Mouse (Mus musculus) hindbrain, embryonic 13.5 days (tissue): ENCODE measurements at regions not wholly inside any gene's neighbourhood (a gene's known extent, or its start where the extent isn't known, plus 50 kb on each side); places are given as distances from the start of the nearest gene placed in this dataset.

Experiments used
- ATAC-seq: fragments of 200-750 bp; cut with Nextera tagmentation; 2 replicates; pipeline ENCODE4 v1.8.0; 2017; ENCODE audit warnings: moderate TSS enrichment; ENCODE audit not compliant: low FRiP score
- H3K27ac ChIP-seq: fragments of 300-500 bp; sonication (generic); 2 replicates; pipeline ENCODE4 v1.5.1; 2015; ENCODE audit warnings: inconsistent platforms, mild to moderate bottlenecking, moderate library complexity
- H3K27me3 ChIP-seq: fragments of 300-500 bp; sonication (generic); 2 replicates; pipeline ENCODE4 v1.6.1; 2015; ENCODE audit warnings: mild to moderate bottlenecking, inconsistent platforms
- H3K36me3 ChIP-seq: fragments of 300-500 bp; sonication (generic); 2 replicates; pipeline ENCODE4 v1.6.1; 2015; ENCODE audit warnings: mild to moderate bottlenecking, inconsistent platforms
- H3K4me1 ChIP-seq: fragments of 300-500 bp; sonication (generic); replicated peaks from 2 replicates; pipeline ENCODE4 v1.6.1; 2015; ENCODE audit warnings: inconsistent platforms
- H3K4me2 ChIP-seq: fragments of 300-500 bp; sonication (generic); 2 replicates; pipeline ENCODE4 v1.6.1; 2015; ENCODE audit warnings: inconsistent platforms, mild to moderate bottlenecking, moderate library complexity
- H3K4me3 ChIP-seq: fragments of 300-500 bp; sonication (generic); 2 replicates; pipeline ENCODE4 v1.5.1; 2015; ENCODE audit warnings: mild to moderate bottlenecking, inconsistent platforms
- H3K9ac ChIP-seq: fragments of 300-500 bp; sonication (generic); 2 replicates; pipeline ENCODE4 v1.6.1; 2015; ENCODE audit warnings: mild to moderate bottlenecking, inconsistent platforms
- H3K9me3 ChIP-seq: fragments of 300-500 bp; sonication (generic); 2 replicates; pipeline ENCODE4 v1.6.1; 2016; ENCODE audit warnings: inconsistent platforms
- whole genome bisulfite sequencing: fragments of 180-500 bp; shearing (Covaris S2); methylation state at CpG from one replicate; pipeline ENCODE4 v1.1.7; 2015; 5-methylcytosine and 5-hydroxymethylcytosine counted together

DNA sequence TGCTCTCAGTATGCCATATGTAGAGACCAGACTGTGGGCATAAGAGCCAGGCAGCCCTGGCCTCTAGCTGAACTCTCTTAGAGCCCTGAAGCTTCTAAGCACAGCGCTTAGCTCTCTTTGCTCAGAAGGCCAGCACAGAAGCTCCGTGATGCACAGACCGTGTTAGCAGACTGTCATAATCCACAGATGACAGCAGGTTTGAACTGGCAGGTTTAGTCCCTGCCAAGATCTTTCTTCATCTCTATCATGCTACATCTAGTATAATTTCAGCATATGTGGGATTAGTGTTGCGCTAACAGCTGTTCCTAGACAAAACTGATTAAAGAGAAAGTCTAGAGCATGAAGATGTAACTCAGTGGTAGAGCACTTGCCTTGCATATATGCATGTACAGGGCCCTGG, 342.0 kb upstream of the Kdm8 start:
- Histone ChIP-seq H3K4me1 (no peaks in the 10 kb centered on the region), H3K27me3 (no peaks in the 10 kb centered on the region), H3K36me3 (no peaks in the 10 kb centered on the region), H3K27ac (no peak overlapping the region), H3K4me3 (no peak overlapping the region), H3K9ac (no peak overlapping the region), H3K9me3 (no peaks in the 10 kb centered on the region), H3K4me2 (no peak overlapping the region)
- ATAC-seq, result no peak
- 91% methylated on average over 4 of the region's 4 CpGs for WGBS

DNA sequence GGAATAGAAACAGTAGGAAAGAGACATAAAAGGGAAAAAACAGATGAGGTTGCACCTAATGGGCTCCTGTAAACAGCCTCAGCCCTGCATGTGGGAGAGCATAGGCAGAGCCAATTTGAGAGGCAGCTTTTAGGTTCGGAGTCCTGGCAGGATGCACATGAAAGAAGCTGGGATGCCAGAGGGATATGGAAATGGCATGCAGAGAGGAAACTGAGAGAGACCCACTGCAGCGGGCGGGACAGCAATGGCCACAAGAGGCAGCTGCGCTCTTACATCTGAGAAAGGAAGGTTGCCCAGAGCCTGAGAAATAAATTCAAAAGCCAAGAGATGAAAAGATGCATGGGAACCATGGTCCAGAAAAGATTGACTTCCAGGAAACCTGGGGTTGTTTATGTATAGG, 340.5 kb upstream of the Kdm8 start:
- H3K4me3 ChIP-seq, result no peak overlapping the region
- no peaks in the 10 kb centered on the region for H3K9me3 ChIP-seq
- H3K27me3 ChIP-seq, result no peaks in the 10 kb centered on the region
- no peaks in the 10 kb centered on the region for H3K4me1 ChIP-seq
- no peak overlapping the region for H3K4me2 ChIP-seq
- H3K27ac ChIP-seq, result no peak overlapping the region
- H3K9ac ChIP-seq, result no peak overlapping the region
- WGBS, result 70% methylated on average over 4 of the region's 4 CpGs
- no peak for ATAC-seq
- no peaks in the 10 kb centered on the region for H3K36me3 ChIP-seq

DNA sequence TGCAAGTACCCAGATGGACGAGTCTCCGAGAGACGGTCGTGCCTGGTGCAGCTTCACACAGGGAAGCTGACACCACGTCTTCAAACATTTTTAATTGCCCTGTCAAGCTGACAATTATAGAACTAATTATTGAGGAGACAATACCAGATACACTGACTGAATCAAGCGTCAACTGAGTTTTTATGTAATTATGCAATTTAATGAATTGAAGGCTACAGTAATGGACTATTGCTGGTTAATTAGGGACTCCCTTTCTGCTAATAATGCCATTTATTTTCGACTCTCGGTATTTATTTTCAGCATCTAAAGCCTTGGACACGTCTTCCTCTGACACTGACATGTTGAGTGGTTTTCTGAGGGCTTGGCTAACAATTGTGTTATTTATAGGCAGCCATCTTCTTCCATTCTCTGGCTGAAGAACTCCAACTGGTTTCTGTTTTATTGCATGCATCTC, 331.6 kb upstream of the Kdm8 start:
- no peak overlapping the region for H3K4me2 ChIP-seq
- H3K9me3 ChIP-seq, result no peaks in the 10 kb centered on the region
- no peak overlapping the region for H3K9ac ChIP-seq
- H3K36me3 ChIP-seq, result no peaks in the 10 kb centered on the region
- 40% methylated on average over 9 of the region's 9 CpGs for WGBS
- no peak overlapping the region for H3K4me3 ChIP-seq
- ATAC-seq, result no peak
- H3K4me1 ChIP-seq, result no peaks in the 10 kb centered on the region
- no peak overlapping the region for H3K27ac ChIP-seq
- no peaks in the 10 kb centered on the region for H3K27me3 ChIP-seq

DNA sequence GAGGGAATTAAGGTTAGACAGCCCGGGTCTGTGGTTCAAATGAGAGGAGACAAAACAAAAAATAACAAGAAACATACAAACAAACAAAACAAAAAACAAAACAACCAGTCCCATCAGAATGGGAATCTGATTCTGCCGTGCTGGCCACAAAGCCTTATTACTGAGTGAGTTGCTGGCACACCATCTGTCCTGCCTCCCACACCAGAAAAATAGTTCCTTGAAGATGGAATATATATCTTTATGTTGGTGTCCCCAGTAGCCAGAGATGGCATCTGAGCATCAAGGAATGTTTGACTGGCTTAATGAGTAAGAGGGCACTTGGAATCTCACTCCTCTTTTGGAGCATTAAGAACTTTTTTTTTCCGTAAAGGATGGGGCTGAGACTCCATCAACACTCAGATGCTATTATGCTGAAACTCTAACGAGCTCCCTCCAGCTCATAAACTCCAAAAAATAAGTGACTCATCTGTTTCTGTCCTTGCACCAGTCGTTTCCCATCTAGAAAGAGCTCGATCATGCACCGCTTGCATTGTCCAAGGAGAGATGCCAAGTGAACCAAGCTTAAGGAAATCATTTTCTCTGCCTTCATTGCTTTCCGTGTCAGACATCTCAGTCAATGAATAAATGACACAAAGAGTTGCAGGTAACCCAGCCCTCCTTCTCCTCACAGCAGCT, 329.0 kb upstream of the Kdm8 start:
- Histone ChIP-seq H3K4me3 (no peak overlapping the region), H3K9me3 (no peaks in the 10 kb centered on the region), H3K4me1 (no peaks in the 10 kb centered on the region), H3K9ac (no peak overlapping the region), H3K27ac (no peak overlapping the region), H3K4me2 (no peak overlapping the region), H3K27me3 (no peaks in the 10 kb centered on the region), H3K36me3 (no peaks in the 10 kb centered on the region)
- ATAC-seq, result no peak
- WGBS, result 85% methylated on average over 8 of the region's 8 CpGs

DNA sequence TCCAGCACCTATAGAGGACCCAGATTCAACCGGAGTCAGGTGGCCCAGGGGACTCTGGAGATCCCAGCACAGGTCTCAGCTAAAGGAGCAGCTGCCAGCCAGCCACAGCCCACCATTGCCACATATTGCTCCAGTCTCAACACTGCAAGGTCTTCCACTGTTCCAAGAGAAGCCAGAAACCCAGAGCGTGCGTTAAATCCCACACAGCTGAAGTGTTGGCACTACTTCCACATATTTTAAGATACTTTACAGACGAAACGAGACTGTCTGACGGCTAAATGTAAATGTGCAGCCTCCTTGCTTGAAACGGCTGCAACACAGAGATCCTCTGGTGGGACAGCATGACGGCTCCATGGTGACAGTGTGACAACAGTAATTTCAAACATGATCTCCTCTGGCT, 327.3 kb upstream of the Kdm8 start:
- WGBS, result 90% methylated on average over 8 of the region's 8 CpGs
- no peak for ATAC-seq
- no peak overlapping the region for H3K27ac ChIP-seq

DNA sequence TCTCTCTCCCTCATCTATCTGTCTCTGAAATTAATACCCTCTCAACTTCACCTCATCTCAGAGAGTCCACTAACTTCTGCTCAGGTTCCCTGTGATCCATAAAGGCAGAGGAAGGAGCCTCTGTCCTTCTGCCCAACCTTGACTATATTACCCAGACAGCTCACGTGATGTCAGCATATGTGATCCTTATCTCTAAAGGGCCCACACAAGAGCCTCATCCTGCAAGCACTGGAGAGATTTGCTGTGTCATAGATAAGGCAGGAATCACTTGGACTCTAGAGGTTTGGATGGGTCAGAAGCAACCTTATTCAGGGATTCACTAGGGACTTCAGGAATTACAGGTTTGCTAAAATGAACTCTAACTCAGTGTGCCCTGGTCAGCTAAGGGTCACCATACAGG, 315.3 kb upstream of the Kdm8 start:
- Histone ChIP-seq H3K4me1 (no peaks in the 10 kb centered on the region), H3K36me3 (no peaks in the 10 kb centered on the region), H3K9me3 (no peaks in the 10 kb centered on the region), H3K27ac (no peak overlapping the region), H3K9ac (no peak overlapping the region), H3K27me3 (no peaks in the 10 kb centered on the region), H3K4me2 (no peak overlapping the region), H3K4me3 (no peak overlapping the region)
- 83% methylated on average over 1 of the region's 1 CpGs for WGBS
- ATAC-seq, result no peak

More for the DNA sequence above, 327.3 kb upstream of the Kdm8 start:
- Histone ChIP-seq H3K4me3 (no peak overlapping the region), H3K9me3 (no peaks in the 10 kb centered on the region), H3K4me2 (no peak overlapping the region), H3K4me1 (no peaks in the 10 kb centered on the region), H3K27me3 (no peaks in the 10 kb centered on the region), H3K36me3 (no peaks in the 10 kb centered on the region), H3K9ac (no peak overlapping the region)

DNA sequence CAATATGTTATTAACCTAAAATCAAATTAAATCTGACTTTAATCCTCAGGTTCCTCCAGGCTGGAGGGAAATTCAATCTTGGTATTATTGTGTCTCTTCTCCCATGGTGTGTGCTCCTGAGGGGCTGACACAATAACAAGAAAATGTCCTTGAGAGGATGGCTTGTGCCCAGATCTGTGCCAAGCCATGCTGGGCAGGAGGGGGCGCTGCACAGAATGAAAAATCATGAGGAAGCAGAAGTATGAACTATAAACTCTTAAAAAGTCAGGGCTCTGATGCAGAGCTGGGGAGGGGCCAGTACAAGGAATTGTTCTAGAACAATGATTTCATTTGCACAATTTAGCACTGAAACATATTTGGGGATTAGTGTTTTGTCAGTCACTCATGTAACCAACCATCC, 312.5 kb upstream of the Kdm8 start:
- Histone ChIP-seq H3K9ac (no peak overlapping the region), H3K4me2 (no peak overlapping the region), H3K9me3 (no peaks in the 10 kb centered on the region), H3K4me1 (no peaks in the 10 kb centered on the region), H3K27me3 (no peaks in the 10 kb centered on the region), H3K4me3 (no peak overlapping the region), H3K27ac (no peak overlapping the region), H3K36me3 (no peaks in the 10 kb centered on the region)
- ATAC-seq, result no peak
- WGBS, result 71% methylated on average over 1 of the region's 1 CpGs

DNA sequence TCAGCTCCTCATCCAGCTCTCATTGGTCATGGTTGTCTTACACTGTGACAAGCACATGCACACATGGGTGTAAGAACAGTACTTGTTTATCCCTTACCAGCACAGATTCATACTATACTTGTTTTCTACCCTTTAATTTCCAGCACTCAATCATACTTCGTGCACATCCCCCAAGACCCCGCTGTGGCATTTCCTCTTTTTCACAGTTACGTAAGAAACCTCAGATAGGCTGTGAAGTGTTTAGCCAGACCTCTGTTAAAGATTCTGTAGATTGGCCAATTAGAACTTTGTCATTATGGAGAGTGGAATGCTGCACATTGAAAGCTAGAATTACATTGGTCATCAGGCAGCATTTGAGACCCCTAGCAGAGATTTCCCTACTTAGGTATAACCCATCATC, 305.9 kb upstream of the Kdm8 start:
- Histone ChIP-seq H3K4me2 (no peak overlapping the region), H3K9me3 (no peaks in the 10 kb centered on the region), H3K27ac (no peak overlapping the region), H3K4me1 (0 out of 2 replicates have a peak, but pooled peaks cover 3% of the 10 kb centered on the region), H3K27me3 (no peaks in the 10 kb centered on the region), H3K4me3 (no peak overlapping the region), H3K36me3 (no peaks in the 10 kb centered on the region), H3K9ac (no peak overlapping the region)
- ATAC-seq, result no peak
- 92% methylated on average over 3 of the region's 3 CpGs for WGBS

DNA sequence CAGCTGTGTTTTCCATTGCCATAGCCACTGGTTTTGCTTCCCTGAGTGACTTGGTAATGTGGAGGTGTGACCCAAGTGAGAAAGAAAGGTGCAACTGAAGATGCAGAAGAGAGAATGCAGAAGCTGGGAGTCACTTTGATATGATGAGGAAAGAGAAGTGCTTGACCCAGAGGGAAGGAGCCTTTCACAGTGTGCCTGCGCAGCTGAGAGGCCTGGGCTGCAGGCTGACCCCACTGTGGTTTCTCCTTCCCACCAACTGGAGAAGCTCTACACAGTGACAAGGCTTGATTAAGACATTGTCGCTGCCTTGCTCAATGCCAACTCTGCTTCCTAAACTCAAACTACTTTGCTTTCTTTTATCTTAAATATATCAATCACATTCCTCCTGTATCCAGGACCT, 305.3 kb upstream of the Kdm8 start:
- Histone ChIP-seq H3K4me1 (0 out of 2 replicates have a peak, but pooled peaks cover 3% of the 10 kb centered on the region), H3K9me3 (no peaks in the 10 kb centered on the region), H3K36me3 (no peaks in the 10 kb centered on the region), H3K27ac (no peak overlapping the region), H3K27me3 (no peaks in the 10 kb centered on the region), H3K4me3 (no peak overlapping the region), H3K4me2 (no peak overlapping the region), H3K9ac (no peak overlapping the region)
- no peak for ATAC-seq
- 93% methylated on average over 2 of the region's 2 CpGs for WGBS

DNA sequence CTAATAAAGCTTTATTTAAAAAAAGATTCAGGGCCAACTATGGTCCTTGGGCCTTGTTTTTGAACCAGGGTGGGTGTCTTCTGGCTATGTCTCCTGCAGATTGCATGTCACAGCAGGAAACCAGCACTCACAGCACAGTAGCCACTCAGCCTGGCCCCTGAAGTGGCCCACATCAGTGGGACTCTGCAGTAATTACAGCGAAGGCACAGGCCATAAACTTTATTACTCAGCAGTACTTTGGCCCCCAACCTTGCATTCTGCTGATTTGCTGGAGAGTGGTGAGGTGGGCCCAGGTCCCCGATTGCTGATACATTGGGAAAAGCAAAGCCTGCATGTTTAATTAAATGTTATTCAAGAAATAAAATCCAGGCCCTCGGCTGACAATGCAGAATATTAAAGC, 303.6 kb upstream of the Kdm8 start:
- H3K4me2 ChIP-seq, result no peak overlapping the region
- H3K4me3 ChIP-seq, result no peak overlapping the region
- 0 out of 2 replicates have a peak, but pooled peaks cover 3% of the 10 kb centered on the region for H3K4me1 ChIP-seq
- no peaks in the 10 kb centered on the region for H3K9me3 ChIP-seq
- H3K9ac ChIP-seq, result no peak overlapping the region
- 50% methylated on average over 3 of the region's 3 CpGs for WGBS
- no peaks in the 10 kb centered on the region for H3K36me3 ChIP-seq
- no peaks in the 10 kb centered on the region for H3K27me3 ChIP-seq
- no peak overlapping the region for H3K27ac ChIP-seq
- ATAC-seq, result no peak

DNA sequence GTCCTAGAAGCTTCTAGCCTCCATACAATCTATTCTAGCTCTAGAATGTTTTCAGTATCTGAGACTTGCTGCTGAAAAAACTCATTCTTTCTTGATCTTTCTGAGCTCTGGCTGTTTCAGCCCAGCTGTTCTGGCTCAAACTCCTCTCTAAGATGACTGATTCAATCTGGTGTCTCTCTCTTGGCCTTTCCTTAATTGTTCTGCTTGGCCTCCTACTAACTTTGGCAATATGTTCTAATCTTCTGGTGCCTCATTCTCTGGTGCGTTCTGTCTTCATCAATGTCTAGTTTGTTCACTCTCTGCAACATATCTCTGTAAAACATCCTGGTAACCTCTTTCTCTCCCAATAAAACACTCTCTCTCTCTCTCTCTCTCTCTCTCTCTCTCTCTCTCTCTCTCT, 302.6 kb upstream of the Kdm8 start:
- H3K4me2 ChIP-seq, result no peak overlapping the region
- 87% methylated on average over 1 of the region's 1 CpGs for WGBS
- no peaks in the 10 kb centered on the region for H3K27me3 ChIP-seq
- no peak for ATAC-seq
- no peak overlapping the region for H3K9ac ChIP-seq
- no peaks in the 10 kb centered on the region for H3K36me3 ChIP-seq
- H3K27ac ChIP-seq, result no peak overlapping the region
- no peak overlapping the region for H3K4me3 ChIP-seq
- H3K4me1 ChIP-seq, result 0 out of 2 replicates have a peak, but pooled peaks cover 3% of the 10 kb centered on the region
- no peaks in the 10 kb centered on the region for H3K9me3 ChIP-seq

DNA sequence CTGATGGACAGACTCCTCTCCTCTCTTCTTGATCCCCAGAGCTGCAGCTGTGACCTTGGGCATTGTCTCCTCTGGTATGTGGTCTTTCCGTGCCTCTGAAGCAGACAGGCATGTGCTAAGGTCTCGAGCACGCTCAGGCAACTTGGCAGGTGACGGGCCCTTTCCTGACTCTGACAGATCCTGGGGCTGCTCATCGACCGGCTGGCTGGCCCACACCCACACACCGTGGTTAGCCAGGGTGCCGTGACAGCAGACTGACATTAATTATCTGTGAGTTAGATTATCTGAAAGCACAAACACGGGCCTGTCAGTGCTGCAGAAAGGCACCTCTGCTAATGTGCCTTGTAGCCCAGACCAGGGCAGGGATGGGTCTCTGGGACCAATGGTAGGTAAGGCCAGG, 298.5 kb upstream of the Kdm8 start:
- Histone ChIP-seq H3K27me3 (no peaks in the 10 kb centered on the region), H3K27ac (no peak overlapping the region), H3K9ac (no peak overlapping the region), H3K4me2 (no peak overlapping the region), H3K9me3 (no peaks in the 10 kb centered on the region), H3K36me3 (no peaks in the 10 kb centered on the region), H3K4me3 (no peak overlapping the region), H3K4me1 (no peaks in the 10 kb centered on the region)
- WGBS, result 58% methylated on average over 9 of the region's 9 CpGs
- ATAC-seq, result no peak

DNA sequence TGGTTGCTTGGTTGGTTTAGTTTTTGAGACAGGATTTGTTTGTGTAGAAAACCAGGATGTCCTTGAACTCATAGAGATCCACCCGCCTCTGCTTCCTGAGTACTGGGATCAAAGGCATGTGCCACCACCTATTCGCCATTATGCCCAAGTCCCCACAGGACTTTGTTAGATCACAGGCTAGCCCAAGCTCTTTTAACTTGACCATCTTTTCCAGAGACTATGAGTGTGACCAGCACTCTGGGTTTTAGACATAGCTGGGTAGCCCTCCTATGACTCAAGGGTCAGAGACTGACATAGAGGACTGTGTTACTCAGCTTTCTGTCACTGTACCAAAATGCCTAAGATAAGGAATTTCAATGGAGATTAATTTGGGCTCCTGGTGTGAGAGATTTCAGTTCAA, 295.3 kb upstream of the Kdm8 start:
- H3K4me3 ChIP-seq, result no peak overlapping the region
- no peaks in the 10 kb centered on the region for H3K9me3 ChIP-seq
- H3K27me3 ChIP-seq, result no peaks in the 10 kb centered on the region
- no peak overlapping the region for H3K4me2 ChIP-seq
- no peak overlapping the region for H3K27ac ChIP-seq
- H3K36me3 ChIP-seq, result no peaks in the 10 kb centered on the region
- WGBS, result 94% methylated on average over 2 of the region's 2 CpGs
- ATAC-seq, result no peak
- no peak overlapping the region for H3K9ac ChIP-seq
- H3K4me1 ChIP-seq, result no peaks in the 10 kb centered on the region
